In the genomic region with DNA sequence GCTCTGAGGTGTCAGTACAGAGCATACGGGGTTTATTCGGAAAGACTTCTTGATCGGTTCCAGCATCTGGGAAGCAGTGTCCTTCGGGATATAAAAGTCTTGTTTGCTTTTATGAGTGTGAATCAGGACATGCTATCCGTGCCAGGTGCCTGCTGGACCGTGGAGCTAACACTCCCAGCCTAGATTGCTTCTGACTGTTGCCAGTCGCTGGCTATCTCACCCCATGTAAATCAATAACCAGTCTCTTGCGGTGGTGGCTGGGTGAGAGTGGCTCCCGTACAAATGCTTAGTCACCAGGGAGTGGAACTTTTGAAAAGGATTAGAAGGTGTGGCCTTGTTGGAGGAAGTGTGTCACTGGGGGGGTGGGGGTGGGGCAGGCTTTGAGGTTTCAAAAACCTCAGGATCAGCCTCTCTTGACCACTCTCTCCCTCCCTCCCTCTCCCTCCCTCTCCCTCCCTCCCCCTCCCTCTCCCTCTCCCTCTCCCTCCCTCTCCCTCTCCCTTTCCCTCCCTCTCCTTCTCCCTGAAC, we compare ENCODE assay signal across 19 mouse cellular contexts. TPM values are rescaled to one million over a fixed set of nuclear protein-coding genes. Genes with fewer than 3 reads are reported as not detected.
DNase-seq lines count a peak whose midpoint lies in the region; ATAC-seq and TF ChIP-seq lines count a peak whose summit lies in the region.
"Had no signal": no experiment of that assay in that cellular context is flagged by ENCODE, and none has a peak within 500 bp of the region (broad histone marks: within the 10 kb centered on the region; RNA-seq: fewer than 3 reads in every experiment).

No protein-coding gene starts in this region.

- WGBS in cerebellum, adult 2 months: 28% methylated on average over 9 of the region's 9 CpGs
- WGBS in hindbrain, embryonic 12.5 days: 75% methylated on average over 9 of the region's 9 CpGs

- H3K4me2 ChIP-seq in hindbrain, embryonic 12.5 days (replicated peaks): no peak overlapping the region
- H3K4me2 ChIP-seq: forebrain, embryonic 13.5 days; limb, embryonic 15.5 days; midbrain, embryonic 11.5 days had no signal

- H3K4me3 ChIP-seq in cerebellum, adult 2 months (replicated peaks; ENCODE audit: insufficient read depth, low read depth, low read length): no peak overlapping the region
- H3K4me3 ChIP-seq in hindbrain, embryonic 12.5 days: no peak overlapping the region
- H3K4me3 ChIP-seq: forebrain, embryonic 13.5 days; heart, embryonic 10.5 days; limb, embryonic 15.5 days had no signal

- no peaks in the 10 kb centered on the region for H3K27me3 ChIP-seq in cerebellum, adult 2 months (ENCODE audit: control insufficient read depth, insufficient read depth, low read length)
- H3K27me3 ChIP-seq in hindbrain, embryonic 12.5 days: no peaks in the 10 kb centered on the region
- H3K27me3 ChIP-seq: forebrain, embryonic 13.5 days; limb, embryonic 15.5 days had no signal

- no peaks in the 10 kb centered on the region; the same call in 1 of the 2 replicates for H3K4me1 ChIP-seq in cerebellum, adult 2 months (ENCODE audit: control insufficient read depth, insufficient read depth, low read length)
- no peaks in the 10 kb centered on the region for H3K4me1 ChIP-seq in hindbrain, embryonic 12.5 days
- H3K4me1 ChIP-seq: forebrain, embryonic 13.5 days; heart, embryonic 10.5 days had no signal

- H3K9me3 ChIP-seq in hindbrain, embryonic 12.5 days (replicated peaks): no peaks in the 10 kb centered on the region

- no peak for ATAC-seq in hindbrain, embryonic 12.5 days (ENCODE audit: low FRiP score)
- ATAC-seq: forebrain, embryonic 13.5 days had no signal

- no peak overlapping the region for H3K27ac ChIP-seq in cerebellum, adult 2 months (ENCODE audit: insufficient read depth, low read length)
- H3K27ac ChIP-seq in hindbrain, embryonic 12.5 days: no peak overlapping the region
- H3K27ac ChIP-seq: forebrain, embryonic 13.5 days; heart, embryonic 10.5 days; limb, embryonic 15.5 days had no signal

- TF ChIP-seq CTCF in cerebellum, adult 2 months (IDR thresholded peaks at IDR 0.05; ENCODE audit: borderline replicate concordance, insufficient read depth, low read depth, low read length): no peak

- TF ChIP-seq POLR2A in cerebellum, adult 2 months (IDR thresholded peaks at IDR 0.05; ENCODE audit: borderline replicate concordance, insufficient read depth, low read length): no peak

- no peaks in the 10 kb centered on the region for H3K36me3 ChIP-seq in hindbrain, embryonic 12.5 days
- H3K36me3 ChIP-seq: heart, embryonic 10.5 days; limb, embryonic 15.5 days had no signal

- no peak overlapping the region for H3K9ac ChIP-seq in hindbrain, embryonic 12.5 days
- H3K9ac ChIP-seq: forebrain, embryonic 13.5 days; limb, embryonic 15.5 days had no signal

- DNase-seq in 416B (ENCODE audit: low read depth) (peak; percentile 34), ZHBTc4 (ENCODE audit: low read depth, low spot score) (peak; percentile 55)
- peak; percentile 89 for DNase-seq in kidney, adult 9 months
- DNase-seq in kidney, postnatal 36 days: peak; percentile 83 to 88
- no peak for DNase-seq in yolk sac, embryonic 10.5 days (ENCODE audit: low spot score)
- DNase-seq in layer of hippocampus, adult 9-11 months: no peak
- no peak for DNase-seq in cerebellum, adult 2 months
- DNase-seq: adrenal gland, adult 2 months; cerebellum, postnatal 25 days; lung, adult 18-20 months; lung, postnatal 36 days; right cerebral cortex, postnatal 25 days; thymus, postnatal 4 days had no signal

RNA-seq across cellular contexts. Expression of a gene that starts 16.9 kb away (rescaled TPM):
- 0.06 and 0.11 TPM in 2 replicates for polyA plus RNA-seq in cerebellum, adult 2 months (2012; rRNA removed)
- polyA plus RNA-seq in hindbrain, embryonic 12.5 days (2016; fragmentation: Nextera tagmentation; extraction: Ambion mirVana): 0.20 TPM in 1 of 2 replicates, not detected in the other
- polyA plus RNA-seq: adrenal gland, adult 2 months; forebrain, embryonic 13.5 days; heart, embryonic 10.5 days; midbrain, embryonic 11.5 days; neural tube, embryonic 14.5 days had no signal

RNA-seq across cellular contexts. Expression of a gene that starts 27.8 kb away (rescaled TPM):
- 16.6 and 17.1 TPM in 2 replicates for polyA plus RNA-seq in cerebellum, adult 2 months (2012; rRNA removed)
- polyA plus RNA-seq in hindbrain, embryonic 12.5 days (2016; fragmentation: Nextera tagmentation; extraction: Ambion mirVana): 33.1 and 39.9 TPM in 2 replicates

RNA-seq across cellular contexts. Expression of a gene that starts 55.7 kb away (rescaled TPM):
- 0.46 and 0.62 TPM in 2 replicates for polyA plus RNA-seq in cerebellum, adult 2 months (2012; rRNA removed)
- 0.44 and 1.1 TPM in 2 replicates for polyA plus RNA-seq in hindbrain, embryonic 12.5 days (2016; fragmentation: Nextera tagmentation; extraction: Ambion mirVana)

Comparison
In these comparisons a context has a peak if more than half of its experiments do, and no peak if none do; other contexts are left out.
1. DNase-seq: peak in 416B (single experiment), ZHBTc4 (single experiment), kidney, adult 9 months (single experiment) and kidney, postnatal 36 days (2 of 2); none in yolk sac, embryonic 10.5 days (single experiment), layer of hippocampus, adult 9-11 months (single experiment) and cerebellum, adult 2 months (0 of 2).